Mouse (Mus musculus): ENCODE measurements around the gene D6Ertd527e. TPM values are rescaled to one million over a fixed set of nuclear protein-coding genes. Genes with fewer than 3 reads are reported as not detected.
"Not testable (repeated sequence)": the region's sequence is repeated elsewhere in the genome, so short reads cannot be mapped to it uniquely, and the experiment has no call there.

D6Ertd527e gene
- not detected for total RNA-seq (2021)

DNA sequence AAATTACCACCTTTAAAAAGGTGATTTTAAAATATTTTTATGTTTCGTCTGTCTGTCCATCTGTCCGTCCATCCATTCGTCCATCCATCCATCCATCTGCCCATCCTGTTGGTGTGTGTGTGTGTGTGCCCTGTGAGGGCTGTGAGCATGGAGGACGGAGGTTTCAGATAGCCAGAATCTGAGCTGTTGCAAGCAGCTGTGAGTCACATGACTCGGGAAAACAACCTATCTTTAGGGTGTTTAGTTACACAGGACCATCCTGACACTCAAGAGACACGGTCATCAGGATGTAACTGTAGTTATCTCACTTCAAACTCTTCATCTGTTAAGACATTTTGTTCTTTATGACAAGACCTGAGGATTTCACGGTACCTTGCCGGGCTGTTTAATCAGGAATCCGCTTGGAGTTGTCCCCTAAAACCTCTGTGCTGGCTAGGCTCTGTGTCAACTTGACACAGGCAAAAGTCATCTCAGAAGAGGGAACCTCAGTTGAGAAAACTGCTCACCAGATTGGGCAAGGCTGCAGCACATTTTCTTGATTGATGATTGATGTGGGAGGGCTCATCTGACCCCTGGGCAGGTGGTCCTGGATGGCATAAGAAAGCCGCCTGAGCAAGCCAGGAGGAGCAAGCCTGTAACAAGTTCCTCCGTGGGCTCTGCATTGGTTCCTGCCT, at the start of gene D6Ertd527e:
Gene D6Ertd527e, plus strand, starts transcription at position 624 of the 674 bp plus-strand sequence.
- DNase-seq = no peak

DNA sequence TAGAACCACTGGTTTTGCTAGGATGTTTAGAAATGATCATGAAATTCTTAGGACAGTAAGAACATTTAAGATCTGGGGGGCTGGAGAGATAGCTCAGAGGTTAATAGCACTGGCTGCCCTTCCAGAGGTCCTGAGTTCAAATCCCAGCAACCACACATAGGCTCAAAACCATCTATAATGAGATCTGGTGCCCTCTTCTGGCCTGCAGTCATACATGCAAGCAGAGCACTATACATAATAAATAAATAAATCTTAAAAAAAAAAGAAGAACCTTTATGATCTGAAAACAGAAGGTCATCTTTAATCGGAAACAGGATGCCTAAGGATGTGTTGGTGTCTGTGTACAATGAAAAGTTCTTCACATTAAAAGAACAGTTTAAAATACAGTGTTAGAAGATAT, 44.8 kb upstream of the D6Ertd527e start:
- no peak for DNase-seq

DNA sequence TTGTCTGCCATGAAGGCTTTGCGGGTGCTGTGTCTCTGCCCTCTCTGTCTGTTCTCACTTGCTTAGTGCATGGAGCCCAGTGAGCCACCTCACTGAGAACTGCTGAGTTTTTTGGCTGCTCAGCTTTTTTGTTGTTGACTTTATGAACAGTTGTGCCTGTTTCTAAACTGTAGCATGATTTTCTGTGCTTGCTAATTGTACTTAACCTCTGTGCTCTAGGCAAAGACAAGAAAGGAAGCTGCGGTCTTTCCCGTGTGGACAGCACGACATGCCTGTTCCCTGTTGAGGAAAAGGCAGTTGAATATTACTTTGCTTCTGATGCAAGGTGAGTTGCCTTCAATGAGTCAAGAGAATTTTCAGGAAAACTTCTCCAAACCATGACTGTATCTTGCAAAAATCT, 41.0 kb upstream of the D6Ertd527e start:
- no peak for DNase-seq

DNA sequence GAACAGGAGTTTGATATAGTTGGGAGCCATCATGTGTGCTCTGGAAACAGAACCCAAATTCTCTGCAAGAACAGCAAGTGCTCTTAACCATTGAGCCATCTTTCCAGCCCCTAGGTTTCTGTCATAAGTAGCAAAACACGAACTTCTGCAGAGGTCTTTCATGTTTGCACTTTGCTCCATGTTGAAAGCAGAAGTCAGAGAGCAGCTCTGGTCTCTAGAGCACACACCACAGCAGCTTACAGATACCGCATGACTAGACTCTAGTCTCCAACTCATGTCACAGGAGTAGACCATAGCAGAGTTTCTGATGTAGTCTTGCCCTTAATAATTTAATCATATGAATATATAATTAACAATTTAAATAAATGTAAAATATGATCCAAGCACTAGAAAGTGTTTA, 36.3 kb upstream of the D6Ertd527e start:
- no peak for DNase-seq

- DNase-seq = no peak
Observed at GRCm38 (mm10) chr6:87069195-87069900, 35.2 kb upstream of the D6Ertd527e start.

- DNase-seq = no peak
Observed at GRCm38 (mm10) chr6:87070641-87071040, 33.9 kb upstream of the D6Ertd527e start.

GRCm38 (mm10) chr6:87072759-87073158, 31.8 kb upstream of the D6Ertd527e start:
- no peak for DNase-seq

DNA sequence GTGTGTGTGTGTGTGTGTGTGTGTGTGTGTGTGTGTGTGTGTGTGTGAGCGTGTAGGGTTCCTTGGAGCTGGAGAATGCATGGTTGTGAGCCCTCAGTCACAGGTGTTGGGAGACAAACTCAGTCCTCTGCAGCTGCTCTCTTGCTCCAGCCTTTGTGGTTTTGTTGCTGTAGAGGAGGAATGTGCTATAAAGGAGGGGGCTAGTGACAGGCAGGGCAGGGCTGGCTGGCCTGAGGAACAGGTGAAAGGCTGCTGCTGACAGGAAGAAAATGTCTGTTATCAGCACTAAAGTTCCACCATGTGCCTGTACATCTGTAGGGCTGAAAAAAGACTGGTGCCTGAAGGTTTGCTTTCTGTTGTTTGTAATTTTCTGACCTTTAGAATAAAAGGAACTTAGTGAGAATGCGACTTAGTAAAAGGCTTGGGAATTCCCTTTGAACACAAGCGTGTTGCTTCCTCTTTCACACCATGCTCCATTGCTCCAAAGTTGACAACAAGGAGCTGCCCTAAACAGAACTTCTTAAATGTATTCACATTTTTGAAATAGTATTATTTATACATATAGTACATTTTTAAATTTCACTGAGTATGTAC, 29.4 kb upstream of the D6Ertd527e start:
- DNase-seq = no peak

DNA sequence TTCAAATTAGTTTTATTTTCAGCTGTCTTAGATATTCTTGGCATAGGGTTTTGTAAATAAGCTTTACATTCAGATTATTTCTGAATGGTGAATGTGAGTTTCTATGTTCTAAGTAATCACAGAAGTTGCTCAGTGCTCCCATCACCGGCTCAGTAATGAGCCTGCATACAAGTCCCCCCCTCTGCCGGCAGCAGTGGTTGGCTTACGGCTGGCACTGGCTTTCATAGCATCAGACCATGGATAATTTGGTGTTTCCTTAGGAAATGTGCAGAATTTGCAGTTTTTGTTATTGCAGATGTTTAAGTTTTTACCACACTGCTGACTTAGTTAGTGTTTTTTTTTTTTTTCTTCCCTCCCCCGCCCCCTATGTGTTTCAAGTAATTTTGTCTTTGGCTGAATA, 25.1 kb upstream of the D6Ertd527e start:
- no peak for DNase-seq

GRCm38 (mm10) chr6:87085026-87085425, 19.5 kb upstream of the D6Ertd527e start:
- DNase-seq = no peak

GRCm38 (mm10) chr6:87088356-87088755, 16.2 kb upstream of the D6Ertd527e start:
- no peak for DNase-seq

- DNase-seq = no peak
Observed at GRCm38 (mm10) chr6:87090877-87091276, 13.7 kb upstream of the D6Ertd527e start.

GRCm38 (mm10) chr6:87092476-87092875, 12.1 kb upstream of the D6Ertd527e start:
- DNase-seq = no peak

GRCm38 (mm10) chr6:87093631-87094030, 10.9 kb upstream of the D6Ertd527e start:
- DNase-seq = not testable (repeated sequence)

DNA sequence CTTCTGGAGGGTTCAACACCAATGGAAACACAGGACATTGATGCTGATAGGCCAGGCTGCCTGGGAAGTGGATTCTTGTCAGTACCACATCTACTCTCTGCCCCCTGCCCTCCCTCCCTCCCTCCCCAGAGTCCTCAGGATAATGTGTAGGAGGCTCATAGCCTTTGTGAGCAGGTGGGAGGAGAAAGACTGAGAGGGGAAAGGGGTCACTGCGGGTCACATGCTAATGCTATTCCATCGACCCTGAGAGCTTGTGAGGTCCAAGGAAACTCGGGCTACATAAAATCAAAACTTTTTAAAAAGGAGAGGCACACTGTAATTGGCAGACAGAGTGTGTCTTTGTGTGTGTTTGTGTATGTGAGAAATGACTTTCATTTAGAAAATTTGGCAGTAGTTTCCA, 5.3 kb upstream of the D6Ertd527e start:
- no peak for DNase-seq

DNA sequence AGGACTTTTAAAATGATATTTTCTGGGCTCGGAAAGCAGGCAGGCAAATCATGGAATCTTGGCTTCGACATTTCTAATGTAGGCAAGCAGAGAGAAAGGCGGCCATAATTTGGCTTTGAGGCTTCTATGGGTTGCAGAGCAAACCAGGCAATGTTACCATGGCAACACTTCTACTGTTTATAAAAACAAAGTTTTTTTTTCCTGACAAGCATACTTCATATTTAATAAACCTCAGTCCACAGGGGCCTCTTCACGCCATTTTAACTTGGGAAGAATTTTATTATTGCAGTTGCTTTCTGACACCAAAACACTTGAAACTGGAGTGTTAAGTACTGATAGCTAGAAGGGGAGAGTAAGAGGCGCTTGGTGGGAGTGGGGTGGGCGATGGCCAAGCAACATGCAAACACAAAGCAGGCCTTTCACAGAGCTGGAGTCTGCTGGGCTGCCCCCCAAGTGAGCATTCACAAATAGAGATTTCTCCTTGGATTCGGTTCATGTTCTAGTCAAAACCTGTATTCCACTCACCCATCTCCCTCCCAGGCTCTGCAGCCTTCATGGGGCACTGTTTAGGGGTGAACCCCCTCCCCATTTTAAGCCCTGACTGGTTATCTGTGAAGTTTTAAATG, 4.8 kb upstream of the D6Ertd527e start:
- DNase-seq = peak; percentile 50

DNA sequence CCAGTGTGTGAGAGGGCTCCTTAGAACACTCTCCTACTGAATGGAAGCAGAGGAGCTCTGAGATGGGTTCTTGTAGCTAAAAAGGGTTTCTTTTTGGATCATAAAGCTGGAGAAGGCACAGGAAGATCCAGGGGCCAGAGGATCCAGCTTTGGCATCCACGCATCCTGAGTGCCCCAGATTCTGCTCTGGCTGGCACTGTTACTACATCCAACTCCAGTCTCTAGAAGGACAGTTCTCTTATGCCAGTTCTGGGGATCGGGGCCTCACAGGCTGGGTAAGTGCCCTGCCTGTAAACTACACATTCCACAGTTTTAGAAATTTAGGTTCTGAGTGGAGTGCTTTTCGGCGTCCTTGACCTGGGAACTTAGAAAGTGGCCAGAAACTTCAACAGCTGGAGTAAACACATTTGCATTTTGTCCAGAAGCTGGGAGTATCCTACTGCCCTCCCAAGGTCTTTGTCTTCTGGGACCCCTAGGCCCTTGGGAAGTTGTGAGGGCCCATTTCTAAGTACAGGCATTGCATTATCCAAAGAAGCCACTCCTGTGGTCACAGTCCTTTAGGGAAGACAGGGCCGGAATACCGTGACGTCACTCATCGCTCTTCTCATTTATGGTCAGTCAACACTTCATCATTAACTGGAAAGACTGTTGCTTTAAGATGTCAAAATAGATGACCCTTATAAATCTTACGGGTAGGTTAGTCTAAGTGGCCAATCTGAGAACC, 4.1 kb upstream of the D6Ertd527e start:
- no peak for DNase-seq

GRCm38 (mm10) chr6:87101281-87101954, 3.1 kb upstream of the D6Ertd527e start:
- DNase-seq = peak; percentile 91

DNA sequence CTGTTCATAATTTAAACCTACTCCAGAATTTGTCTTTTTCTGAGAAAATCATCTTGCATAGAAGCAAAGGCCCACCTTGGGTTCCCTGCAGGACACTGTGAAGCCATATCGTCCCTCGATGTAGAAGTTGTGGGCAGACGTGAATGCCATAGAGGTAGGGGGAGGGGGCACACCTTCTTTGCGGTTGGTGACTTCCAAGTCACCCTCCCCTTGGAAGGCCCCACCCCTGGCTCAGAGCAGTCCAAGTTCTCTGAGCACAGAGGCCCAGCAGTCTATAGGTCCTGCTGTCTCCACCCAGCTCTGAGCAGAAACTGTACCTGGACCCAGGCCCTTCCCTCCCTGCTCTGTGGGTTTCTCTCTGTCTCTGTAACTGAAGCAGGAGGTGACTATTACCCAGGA, 2.6 kb upstream of the D6Ertd527e start:
- no peak for DNase-seq

GRCm38 (mm10) chr6:87102421-87102911, 2.1 kb upstream of the D6Ertd527e start:
- DNase-seq = peak; percentile 62

- no peak for DNase-seq
Observed at GRCm38 (mm10) chr6:87103314-87103713, 1.2 kb upstream of the D6Ertd527e start.

GRCm38 (mm10) chr6:87111493-87111892, 6.9 kb downstream of the D6Ertd527e start:
- DNase-seq = no peak

All from heart, postnatal 4 days (tissue).